Mouse (Mus musculus) olfactory bulb, adult 2 months (tissue): Measurements from ENCODE around the gene 4933427D14Rik. TPM values are rescaled to one million over a fixed set of nuclear protein-coding genes. Genes with fewer than 3 reads are reported as not detected.

ENCODE experiments used
- H3K27ac ChIP-seq: fragments of 200-500 bp; 2 replicates; pipeline ENCODE4 v1.5.1; 2012; ENCODE audit warnings: low read depth, low read length; ENCODE audit not compliant: insufficient read depth
- H3K4me1 ChIP-seq: fragments of 200-500 bp; 2 replicates; pipeline ENCODE4 v1.6.1; 2012; ENCODE audit warnings: low read length; ENCODE audit not compliant: control insufficient read depth, insufficient read depth
- H3K4me3 ChIP-seq: fragments of 200-500 bp; 2 replicates; pipeline ENCODE4 v1.5.1; 2012; ENCODE audit warnings: mild to moderate bottlenecking, low read depth, low read length, moderate library complexity; ENCODE audit not compliant: insufficient read depth
- CTCF ChIP-seq: fragments of 200-500 bp; IDR thresholded peaks from 2 replicates; pipeline ENCODE4 v1.5.1; 2012; ENCODE audit warnings: low read depth, mild to moderate bottlenecking, low read length, moderate library complexity; ENCODE audit not compliant: insufficient read depth
- POLR2A ChIP-seq: fragments of 200-500 bp; IDR thresholded peaks from 2 replicates; pipeline ENCODE4 v1.6.1; 2012; ENCODE audit warnings: mild to moderate bottlenecking, low read depth, low read length, moderate library complexity; ENCODE audit not compliant: insufficient read depth
- WGBS: fragments of 180-500 bp; shearing (Covaris S2); methylation state at CpG from one replicate; pipeline ENCODE4 v1.1.7; 2018; 5-methylcytosine and 5-hydroxymethylcytosine counted together
- polyA plus RNA-seq: library from polyadenylated mRNA; stranded (reverse); fragments of >200 nt; gene quantifications from 2 replicates; pipeline ENCODE4 v1.2.4, GENCODE M21; 2012; ENCODE audit warnings: low replicate concordance; ENCODE audit not compliant: missing spikeins, insufficient read depth, insufficient read length

Gene 4933427D14Rik
- polyA plus RNA-seq, 1 experiment = not detected

- 11% methylated on average over 11 of the region's 11 CpGs for WGBS
- Histone ChIP-seq H3K4me3 (peak overlapping the region; percentile 22), H3K4me1 (peaks cover 78% of the 10 kb centered on the region), H3K27ac (peak overlapping the region; percentile 88)
- no peak for TF ChIP-seq CTCF
- no peak for TF ChIP-seq POLR2A
These were observed 77.2 kb downstream of the 4933427D14Rik start for GRCm38 (mm10) chr11:72130021-72130420.

- 43% methylated on average over 8 of the region's 8 CpGs for WGBS
- peak overlapping the region; percentile 88 for H3K27ac ChIP-seq
- H3K4me3 ChIP-seq = peak overlapping the region; percentile 22
- TF ChIP-seq POLR2A = no peak
- TF ChIP-seq CTCF = no peak
- peaks cover 72% of the 10 kb centered on the region for H3K4me1 ChIP-seq
These were observed 78.0 kb downstream of the 4933427D14Rik start for GRCm38 (mm10) chr11:72129032-72129894.

- H3K4me1 ChIP-seq = peaks cover 66% of the 10 kb centered on the region
- WGBS = 64% methylated on average over 5 of the region's 5 CpGs
- peak overlapping the region; percentile 26; the same call in 1 of the 2 replicates for H3K27ac ChIP-seq
- H3K4me3 ChIP-seq = no peak overlapping the region
- TF ChIP-seq CTCF (no peak), POLR2A (no peak)
These were observed 79.6 kb downstream of the 4933427D14Rik start for GRCm38 (mm10) chr11:72127450-72128189.

- H3K4me1 ChIP-seq = peaks cover 55% of the 10 kb centered on the region
- no peak overlapping the region for H3K4me3 ChIP-seq
- H3K27ac ChIP-seq = no peak overlapping the region
- WGBS = 86% methylated on average over 3 of the region's 3 CpGs
- TF ChIP-seq CTCF (no peak), POLR2A (no peak)
These were observed 81.5 kb downstream of the 4933427D14Rik start for GRCm38 (mm10) chr11:72125781-72126180.

GRCm38 (mm10) chr11:72123531-72123930 is 83.7 kb downstream of the 4933427D14Rik start:
- Histone ChIP-seq H3K4me3 (no peak overlapping the region), H3K27ac (no peak overlapping the region), H3K4me1 (peaks cover 45% of the 10 kb centered on the region)
- TF ChIP-seq POLR2A = no peak
- TF ChIP-seq CTCF = no peak
- WGBS = 53% methylated on average over 4 of the region's 4 CpGs

GRCm38 (mm10) chr11:72120354-72120753 is 86.9 kb downstream of the 4933427D14Rik start:
- TF ChIP-seq CTCF (no peak), POLR2A (no peak)
- no peak overlapping the region for H3K4me3 ChIP-seq
- H3K27ac ChIP-seq = no peak overlapping the region
- peaks cover 28% of the 10 kb centered on the region for H3K4me1 ChIP-seq
- WGBS = 86% methylated on average over 6 of the region's 6 CpGs

- Histone ChIP-seq H3K4me1 (peaks cover 26% of the 10 kb centered on the region), H3K4me3 (no peak overlapping the region), H3K27ac (no peak overlapping the region)
- TF ChIP-seq CTCF (no peak), POLR2A (no peak)
- 85% methylated on average over 3 of the region's 3 CpGs for WGBS
These were observed 88.6 kb downstream of the 4933427D14Rik start for GRCm38 (mm10) chr11:72118630-72119029.

- Histone ChIP-seq H3K4me3 (no peak overlapping the region), H3K27ac (no peak overlapping the region), H3K4me1 (peaks cover 24% of the 10 kb centered on the region)
- WGBS = 71% methylated on average over 4 of the region's 4 CpGs
- TF ChIP-seq POLR2A = no peak
- no peak for TF ChIP-seq CTCF
These were observed 94.0 kb downstream of the 4933427D14Rik start for GRCm38 (mm10) chr11:72113296-72113695.

- Histone ChIP-seq H3K4me1 (peaks cover 22% of the 10 kb centered on the region), H3K27ac (peak overlapping the region; percentile 46; the same call in 1 of the 2 replicates), H3K4me3 (no peak overlapping the region)
- 35% methylated on average over 3 of the region's 3 CpGs for WGBS
- TF ChIP-seq POLR2A = no peak
- no peak for TF ChIP-seq CTCF
These were observed 96.5 kb downstream of the 4933427D14Rik start for GRCm38 (mm10) chr11:72110726-72111125.
